Mouse (Mus musculus) kidney, embryonic 15.5 days (tissue): ENCODE results near the gene Grm8. TPM values are rescaled to one million over a fixed set of nuclear protein-coding genes. Genes with fewer than 3 reads are reported as not detected.

Source experiments
- ATAC-seq: fragments of 200-750 bp; cut with Nextera tagmentation; replicated peaks from 2 replicates; pipeline ENCODE4 v1.8.0; 2017; ENCODE audit warnings: moderate TSS enrichment; ENCODE audit not compliant: low FRiP score
- H3K27ac ChIP-seq: fragments of 300-500 bp; sonication (generic); 2 replicates; pipeline ENCODE4 v1.5.1; 2015; ENCODE audit warnings: mild to moderate bottlenecking, inconsistent platforms
- H3K27me3 ChIP-seq: fragments of 300-500 bp; sonication (generic); 2 replicates; pipeline ENCODE4 v1.6.1; 2015; ENCODE audit warnings: inconsistent platforms
- H3K36me3 ChIP-seq: fragments of 300-500 bp; sonication (generic); 2 replicates; pipeline ENCODE4 v1.6.1; 2015; ENCODE audit warnings: inconsistent platforms
- H3K4me1 ChIP-seq: fragments of 300-500 bp; sonication (generic); 2 replicates; pipeline ENCODE4 v1.6.1; 2015; ENCODE audit warnings: inconsistent platforms
- H3K4me2 ChIP-seq: fragments of 300-500 bp; sonication (generic); 2 replicates; pipeline ENCODE4 v1.6.1; 2015; ENCODE audit warnings: moderate library complexity, mild to moderate bottlenecking, inconsistent platforms
- H3K4me3 ChIP-seq: fragments of 300-500 bp; sonication (generic); replicated peaks from 2 replicates; pipeline ENCODE4 v1.5.1; 2015; ENCODE audit warnings: mild to moderate bottlenecking, inconsistent platforms
- H3K9ac ChIP-seq: fragments of 300-500 bp; sonication (generic); 2 replicates; pipeline ENCODE4 v1.6.1; 2015; ENCODE audit warnings: mild to moderate bottlenecking, inconsistent platforms
- H3K9me3 ChIP-seq: fragments of 300-500 bp; sonication (generic); replicated peaks from 2 replicates; pipeline ENCODE4 v1.6.1; 2016; ENCODE audit warnings: inconsistent platforms
- WGBS: fragments of 180-500 bp; shearing (Covaris S2); methylation state at CpG from one replicate; pipeline ENCODE4 v1.1.7; 2015; ENCODE audit warnings: mixed read lengths; 5-methylcytosine and 5-hydroxymethylcytosine counted together
- microRNA counts: library from miRNA; unstranded; fragments of <30 nt; microRNA quantifications from one replicate; lab custom pipeline; 2016
- microRNA-seq: library from miRNA; unstranded; fragments of <30 nt; microRNA quantifications from one replicate; pipeline ENCODE4, GENCODE M21; 2016
- polyA plus RNA-seq: library from polyadenylated mRNA; unstranded; fragments of >200 nt; fragmentation: Nextera tagmentation; extraction: Ambion mirVana; gene quantifications from 2 replicates; pipeline ENCODE4 v1.2.1, GENCODE M21; 2015

Grm8 gene
- polyA plus RNA-seq, 1 experiment from 2014 or later: 0.45 TPM

DNA sequence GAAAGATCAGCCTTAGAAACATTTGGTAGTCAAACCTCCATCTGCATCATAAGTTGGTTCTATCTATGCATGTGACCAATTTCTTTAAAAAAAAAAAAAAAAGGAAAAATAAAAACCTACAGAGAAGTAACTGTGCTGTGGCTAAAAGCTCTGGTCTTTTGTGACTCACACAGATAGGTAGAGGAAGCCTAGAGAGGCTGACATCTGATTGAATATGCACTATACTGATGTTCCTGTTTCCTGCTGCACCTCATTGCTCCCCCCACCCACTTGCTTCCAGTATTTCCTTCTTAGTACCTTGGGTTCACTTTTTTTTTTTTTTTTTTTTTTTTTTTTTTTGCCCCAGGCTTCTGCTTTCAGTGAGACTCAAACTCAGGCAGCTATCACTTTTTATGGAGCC is 824.6 kb downstream of the Grm8 start:
- H3K4me1 ChIP-seq: no peaks in the 10 kb centered on the region
- no peak overlapping the region for H3K4me2 ChIP-seq
- ATAC-seq: no peak
- H3K9me3 ChIP-seq: no peaks in the 10 kb centered on the region
- H3K27me3 ChIP-seq: no peaks in the 10 kb centered on the region
- no peaks in the 10 kb centered on the region for H3K36me3 ChIP-seq
- no peak overlapping the region for H3K27ac ChIP-seq
- no peak overlapping the region for H3K4me3 ChIP-seq
- no peak overlapping the region for H3K9ac ChIP-seq

DNA sequence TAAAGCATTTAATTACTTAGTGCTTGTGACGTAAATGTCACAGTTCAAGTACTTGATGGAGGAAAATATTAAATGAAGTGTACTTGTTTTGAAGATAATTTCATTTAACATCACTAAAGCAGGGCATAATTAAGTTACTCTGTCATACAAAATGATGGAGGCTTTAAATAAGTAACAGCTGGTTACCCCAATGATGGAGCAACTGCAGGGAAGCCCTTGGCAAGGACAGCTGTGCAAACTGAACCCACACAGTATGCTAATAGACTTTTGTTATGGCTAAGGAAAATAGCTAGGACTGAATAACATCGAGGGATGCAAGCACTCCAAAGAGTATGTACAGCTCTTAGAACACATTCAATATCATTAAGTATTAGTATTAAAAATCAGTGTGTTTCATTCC is 829.6 kb downstream of the Grm8 start:
- Histone ChIP-seq H3K27me3 (no peaks in the 10 kb centered on the region), H3K36me3 (no peaks in the 10 kb centered on the region), H3K4me3 (no peak overlapping the region), H3K9me3 (no peaks in the 10 kb centered on the region), H3K27ac (no peak overlapping the region), H3K4me2 (no peak overlapping the region), H3K4me1 (no peaks in the 10 kb centered on the region), H3K9ac (no peak overlapping the region)
- WGBS: 73% methylated on average over 2 of the region's 2 CpGs
- no peak for ATAC-seq

DNA sequence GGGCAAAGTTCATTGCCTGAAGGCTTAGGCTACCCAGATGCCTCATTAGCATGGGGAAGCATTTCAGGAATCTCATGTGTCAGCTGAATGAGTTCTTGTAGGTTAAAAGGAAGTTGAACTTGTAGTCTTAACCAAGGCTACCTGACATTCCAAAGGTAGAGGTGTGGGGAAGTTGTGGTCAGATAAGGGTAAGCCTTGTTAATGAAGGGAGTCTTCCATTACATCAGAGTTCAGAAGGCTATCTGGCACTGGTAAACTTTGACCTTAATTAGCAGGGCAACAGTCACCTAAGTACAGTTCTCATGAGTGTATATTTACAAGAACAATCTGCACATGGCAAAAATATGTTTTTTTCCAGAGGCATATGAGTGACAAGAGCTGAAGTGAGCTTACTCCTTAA is 870.0 kb downstream of the Grm8 start:
- no peaks in the 10 kb centered on the region for H3K27me3 ChIP-seq
- no peak overlapping the region for H3K4me2 ChIP-seq
- no peak overlapping the region for H3K4me3 ChIP-seq
- H3K27ac ChIP-seq: no peak overlapping the region
- H3K4me1 ChIP-seq: no peaks in the 10 kb centered on the region
- H3K9me3 ChIP-seq: no peaks in the 10 kb centered on the region
- no peak for ATAC-seq
- no peaks in the 10 kb centered on the region for H3K36me3 ChIP-seq
- no peak overlapping the region for H3K9ac ChIP-seq

DNA sequence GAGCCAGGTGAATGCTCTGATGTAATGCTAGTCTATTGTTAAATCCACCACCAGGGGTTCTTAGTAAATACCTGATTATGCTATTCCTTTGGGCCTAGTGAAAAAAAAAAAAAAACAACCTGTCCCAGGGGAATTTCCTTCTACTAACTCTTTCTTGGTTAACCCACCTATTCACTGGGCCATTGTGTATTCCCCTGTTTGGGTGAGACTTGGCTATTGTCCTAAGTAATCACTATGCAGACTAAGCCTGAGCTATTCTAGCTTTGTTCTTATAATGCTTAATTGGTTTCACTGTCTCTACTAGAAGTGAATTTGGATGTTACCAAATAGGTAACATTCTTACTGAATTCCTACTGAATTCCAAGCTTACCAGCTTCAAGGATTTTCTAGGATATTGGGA is 872.4 kb downstream of the Grm8 start:
- Histone ChIP-seq H3K27me3 (no peaks in the 10 kb centered on the region), H3K4me2 (no peak overlapping the region), H3K36me3 (no peaks in the 10 kb centered on the region), H3K4me1 (no peaks in the 10 kb centered on the region), H3K9me3 (no peaks in the 10 kb centered on the region), H3K4me3 (no peak overlapping the region), H3K27ac (no peak overlapping the region), H3K9ac (no peak overlapping the region)
- no peak for ATAC-seq

DNA sequence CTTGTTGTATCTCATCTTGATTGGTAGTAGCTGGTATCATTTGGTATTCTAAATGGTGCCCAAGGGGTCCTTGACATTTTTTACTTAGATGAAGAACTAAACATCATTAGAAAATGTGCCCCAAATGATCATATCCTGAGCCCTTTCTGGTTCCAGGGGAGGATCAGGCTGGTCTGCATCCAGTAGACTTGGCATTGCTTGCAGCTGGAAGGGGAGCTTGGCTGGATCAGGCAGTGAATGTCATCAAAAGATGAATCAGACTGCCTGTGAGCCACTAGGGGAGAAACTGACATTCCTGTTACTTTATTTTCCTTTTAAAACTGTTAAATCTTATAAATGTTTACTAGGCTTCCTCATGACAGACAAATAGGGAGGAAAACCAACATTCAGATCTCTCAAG is 894.6 kb downstream of the Grm8 start:
- no peaks in the 10 kb centered on the region for H3K4me1 ChIP-seq
- H3K9ac ChIP-seq: no peak overlapping the region
- H3K4me3 ChIP-seq: no peak overlapping the region
- H3K4me2 ChIP-seq: no peak overlapping the region
- H3K27ac ChIP-seq: no peak overlapping the region
- ATAC-seq: no peak
- H3K36me3 ChIP-seq: no peaks in the 10 kb centered on the region
- H3K27me3 ChIP-seq: no peaks in the 10 kb centered on the region
- H3K9me3 ChIP-seq: no peaks in the 10 kb centered on the region

DNA sequence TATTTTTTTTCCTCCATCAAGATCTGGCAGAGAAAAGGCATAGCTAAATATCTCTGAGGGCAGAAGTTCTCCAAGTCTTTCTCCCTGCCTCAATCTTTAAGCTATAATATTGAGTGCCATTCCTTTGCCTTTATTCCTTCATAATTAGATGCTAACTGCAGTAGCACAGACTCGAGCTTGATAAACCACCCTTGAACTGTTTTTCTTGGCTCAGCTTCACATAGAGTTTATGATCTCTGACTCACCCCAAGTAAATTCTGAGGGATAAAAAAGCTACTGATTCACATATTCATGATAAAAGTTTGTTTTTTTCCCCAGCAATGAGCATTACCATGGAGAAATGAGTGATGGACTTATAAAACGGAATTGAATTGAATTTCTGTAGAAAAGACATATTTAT is 895.0 kb downstream of the Grm8 start:
- no peaks in the 10 kb centered on the region for H3K4me1 ChIP-seq
- WGBS: 28% methylated on average over 2 of the region's 2 CpGs
- H3K9me3 ChIP-seq: no peaks in the 10 kb centered on the region
- no peak for ATAC-seq
- no peak overlapping the region for H3K27ac ChIP-seq
- no peak overlapping the region for H3K9ac ChIP-seq
- no peak overlapping the region for H3K4me3 ChIP-seq
- no peaks in the 10 kb centered on the region for H3K36me3 ChIP-seq
- H3K27me3 ChIP-seq: no peaks in the 10 kb centered on the region
- no peak overlapping the region for H3K4me2 ChIP-seq

MicroRNA genes within 50 kb of the gene (microRNA counts, 519-probe panel; counts per million panel counts)
- microRNA mmu-miR-592 (lab: Ali Mortazavi, UCI): 2,822 counts per million, percentile 70 among the panel's probes with 10 or more counts

Small RNA genes lying within 50 kb of the gene (microRNA-seq; reads per million reads assigned to microRNA genes)
- gene Mir592: 13.3 reads per million, percentile 32 among the genes with 10 or more reads in this experiment
